Mouse (Mus musculus) naive thymus-derived CD4-positive, alpha-beta T cell, adult 2 months (primary cell): ENCODE results near the gene Baiap2.
A peak's percentile ranks its signal among the peaks of the same experiment; 100 is the strongest.

Experiments
- DNase-seq: peaks from one replicate; pipeline ENCODE4 v3.0.0-alpha.2; 2011; ENCODE audit warnings: low read depth

Baiap2 gene

GRCm38 (mm10) chr11:120012702-120013101, 70.1 kb downstream of the Baiap2 start:
- DNase-seq = no peak

- peak; percentile 84 for DNase-seq
Observed at GRCm38 (mm10) chr11:120013174-120013711, 70.7 kb downstream of the Baiap2 start.

- no peak for DNase-seq
Observed at GRCm38 (mm10) chr11:120014758-120015157, 72.2 kb downstream of the Baiap2 start.

GRCm38 (mm10) chr11:120017011-120017410, 74.4 kb downstream of the Baiap2 start:
- no peak for DNase-seq

GRCm38 (mm10) chr11:120019542-120020440, 77.2 kb downstream of the Baiap2 start:
- DNase-seq = no peak

GRCm38 (mm10) chr11:120021367-120021766, 78.8 kb downstream of the Baiap2 start:
- DNase-seq = no peak

- DNase-seq = no peak
Observed at GRCm38 (mm10) chr11:120022216-120022615, 79.7 kb downstream of the Baiap2 start.

GRCm38 (mm10) chr11:120022841-120023240, 80.3 kb downstream of the Baiap2 start:
- DNase-seq = no peak

GRCm38 (mm10) chr11:120026941-120027340, 84.4 kb downstream of the Baiap2 start:
- no peak for DNase-seq

GRCm38 (mm10) chr11:120028319-120029092, 85.9 kb downstream of the Baiap2 start:
- DNase-seq = no peak

GRCm38 (mm10) chr11:120029431-120030144, 87.0 kb downstream of the Baiap2 start:
- DNase-seq = no peak

GRCm38 (mm10) chr11:120030145-120030901, 87.8 kb downstream of the Baiap2 start:
- DNase-seq = peak; percentile 25

- no peak for DNase-seq
Observed at GRCm38 (mm10) chr11:120032052-120032451, 89.5 kb downstream of the Baiap2 start.

- no peak for DNase-seq
Observed at GRCm38 (mm10) chr11:120033473-120033872, 90.9 kb downstream of the Baiap2 start.

- no peak for DNase-seq
Observed at GRCm38 (mm10) chr11:120034306-120034705, 91.7 kb downstream of the Baiap2 start.

- DNase-seq = no peak
Observed at GRCm38 (mm10) chr11:120034762-120035161, 92.2 kb downstream of the Baiap2 start.

GRCm38 (mm10) chr11:120039581-120039980, 97.0 kb downstream of the Baiap2 start:
- DNase-seq = no peak

GRCm38 (mm10) chr11:120040440-120040839, 97.9 kb downstream of the Baiap2 start:
- DNase-seq = no peak

GRCm38 (mm10) chr11:120041191-120042123, 98.9 kb downstream of the Baiap2 start:
- DNase-seq = no peak
